Mouse (Mus musculus): ENCODE results near the gene Itga2b.

The Itga2b gene

DNA sequence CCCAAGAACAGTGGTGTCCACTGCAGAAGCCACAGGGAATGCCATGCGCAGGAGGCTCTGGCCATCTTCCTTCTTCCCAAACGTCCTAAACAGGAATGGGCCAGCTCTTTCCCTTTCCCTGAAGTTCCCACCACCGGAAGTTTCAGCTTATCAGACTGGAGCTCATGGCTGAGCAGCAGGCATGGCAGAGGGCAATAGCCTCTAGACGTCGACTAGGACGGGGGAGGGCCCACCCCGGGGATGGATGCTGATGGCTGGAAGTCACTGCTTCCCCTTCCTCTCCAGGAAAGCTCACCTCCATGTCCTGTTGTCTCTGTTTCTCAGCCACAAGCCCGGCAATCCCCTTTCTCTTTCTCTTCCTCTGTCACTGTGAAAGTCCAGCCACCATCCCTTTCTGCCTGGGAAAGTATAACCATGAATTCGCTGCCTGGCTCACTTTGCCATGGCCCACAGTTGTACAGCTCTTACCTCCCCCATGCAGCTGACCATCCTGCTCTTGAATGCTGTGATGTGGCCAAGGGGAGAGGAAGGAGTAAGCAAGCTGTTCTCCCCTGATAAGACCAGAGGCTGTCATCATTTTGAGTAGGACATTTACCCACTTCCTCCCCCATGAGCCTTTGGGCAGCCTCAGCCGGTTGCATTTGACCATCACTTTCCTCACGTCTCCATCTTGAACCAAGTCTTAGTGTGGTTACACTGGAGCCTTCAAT lies at the start of gene Itga2b:
Gene Itga2b (minus strand): TSS at position 475 of the 710 bp plus-strand sequence.
- DNase-seq (ENCODE audit: low read depth, low spot score) = no peak

DNA sequence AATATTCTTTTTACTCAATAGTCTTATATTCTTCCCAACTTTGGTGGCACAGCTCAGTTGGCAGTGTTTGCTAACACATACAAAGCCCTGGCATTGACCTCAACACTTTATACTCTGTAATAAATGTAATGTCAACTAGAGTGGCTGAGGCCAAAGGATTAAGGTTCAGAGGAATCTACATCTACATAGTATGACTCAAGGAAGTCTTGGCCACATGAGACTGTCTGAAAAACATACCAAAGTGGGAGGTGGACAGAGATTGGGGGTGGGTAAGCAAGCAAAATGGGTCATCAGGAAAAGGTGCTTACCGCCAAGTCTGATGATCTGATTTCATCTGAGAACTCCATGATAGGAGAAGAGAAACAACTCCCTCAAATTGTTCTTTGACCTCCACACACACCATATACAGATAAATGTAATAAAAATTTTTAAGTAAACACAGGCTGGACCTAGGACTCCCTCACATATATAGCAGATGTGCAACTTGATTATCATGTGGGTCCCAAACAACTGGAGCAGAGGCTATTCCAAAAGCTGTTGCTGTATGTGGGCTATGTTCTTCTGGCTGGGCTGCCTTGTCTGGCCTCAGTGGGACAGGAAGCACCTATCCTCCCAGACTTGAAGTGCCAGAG lies 45.0 kb upstream of the Itga2b start:
- no peak for DNase-seq (ENCODE audit: low read depth, low spot score)

DNA sequence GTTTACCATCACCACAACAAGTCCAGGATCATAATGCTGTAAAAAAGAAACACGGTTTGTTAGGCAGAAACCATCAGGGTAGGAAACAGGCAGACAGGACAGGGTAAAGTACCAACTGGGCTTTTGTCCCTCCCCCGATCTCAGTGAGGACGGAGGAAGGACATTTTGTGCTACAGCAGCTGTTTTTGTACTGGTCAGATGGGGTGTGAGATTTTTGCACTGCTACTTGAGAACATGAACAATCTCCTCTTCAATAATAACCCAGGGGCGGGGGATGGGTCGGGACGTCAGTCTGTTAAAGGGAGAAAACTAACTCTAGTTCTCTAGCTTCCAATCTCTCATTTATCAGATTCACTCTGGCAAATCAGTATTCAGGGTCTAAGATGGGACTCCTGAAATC lies 40.3 kb upstream of the Itga2b start:
- no peak for DNase-seq (ENCODE audit: low read depth, low spot score)

DNA sequence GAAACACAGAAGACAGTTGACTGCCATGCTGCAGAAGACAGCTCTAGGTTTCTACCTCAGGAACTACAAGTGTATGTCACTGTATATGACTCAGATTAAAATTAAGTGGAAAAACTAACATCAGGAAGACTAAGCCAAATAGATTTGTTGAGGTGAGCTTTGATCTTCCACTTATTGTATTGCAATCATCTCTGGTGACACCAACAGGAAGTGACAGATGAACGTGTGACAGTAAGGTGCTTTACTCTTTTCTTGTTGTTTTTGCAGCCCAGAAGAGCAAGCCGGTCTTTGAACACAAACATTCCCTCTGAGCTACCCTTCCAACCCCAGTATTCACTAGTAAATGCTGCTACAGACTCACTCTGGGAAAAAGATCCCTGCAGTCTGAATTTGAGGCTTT lies 26.8 kb upstream of the Itga2b start:
- peak; percentile 67 for DNase-seq (ENCODE audit: low read depth, low spot score)

DNA sequence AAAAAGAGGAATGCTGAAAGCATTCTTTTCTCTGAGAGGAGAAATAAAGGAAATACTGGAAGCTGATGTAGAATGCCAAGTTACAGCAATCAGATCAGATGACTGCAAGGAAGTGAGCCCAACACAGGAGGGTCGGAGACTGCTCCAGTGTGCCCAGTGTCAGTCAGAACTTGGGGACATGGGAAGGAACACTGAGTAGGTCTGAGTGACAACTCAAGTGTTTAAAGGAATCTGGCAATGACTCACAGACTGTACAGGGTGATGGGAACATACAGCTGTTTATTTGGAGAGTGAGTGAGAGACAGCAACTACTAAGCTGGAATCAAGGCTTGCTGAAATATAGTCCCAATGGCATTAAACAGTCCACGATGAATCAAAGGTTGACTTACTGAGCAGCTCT lies 26.3 kb upstream of the Itga2b start:
- DNase-seq (ENCODE audit: low read depth, low spot score) = no peak

DNA sequence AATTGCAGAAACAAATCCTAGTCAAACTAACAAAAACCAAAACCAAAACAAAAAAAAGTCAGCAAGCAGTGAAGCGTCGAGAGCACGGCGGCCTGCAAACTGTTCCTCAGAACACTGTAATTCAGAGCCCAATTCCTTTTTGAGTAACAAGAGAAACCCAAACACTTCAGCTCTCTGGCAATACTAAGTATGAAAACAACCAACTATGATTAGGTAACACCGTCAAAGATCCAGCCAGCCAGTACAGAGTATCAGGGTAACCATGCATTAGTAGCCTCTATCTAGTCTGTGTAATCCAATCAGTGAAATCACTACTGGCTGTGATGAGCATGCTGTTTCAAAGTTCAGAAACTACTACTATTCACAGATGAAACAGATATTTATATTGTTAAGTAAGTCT lies 25.8 kb upstream of the Itga2b start:
- DNase-seq (ENCODE audit: low read depth, low spot score) = no peak

DNA sequence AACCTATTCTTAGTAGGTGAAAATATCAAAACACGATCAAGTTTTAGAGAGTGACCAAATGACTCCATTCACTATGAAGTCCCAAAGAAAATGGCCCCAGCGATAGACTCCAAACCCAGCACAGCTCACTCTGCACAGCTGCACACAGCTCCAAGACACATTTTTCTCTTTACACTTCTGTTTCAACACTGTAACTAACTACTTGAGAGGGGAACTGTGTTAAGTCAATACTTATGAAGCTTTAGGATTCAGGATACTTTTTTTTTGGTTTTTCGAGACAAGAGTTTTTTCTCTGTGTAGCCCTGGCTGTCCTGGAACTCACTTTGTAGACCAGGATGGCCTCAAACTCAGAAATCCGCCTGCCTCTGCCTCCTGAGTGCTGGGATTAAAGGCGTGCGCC lies 25.2 kb upstream of the Itga2b start:
- no peak for DNase-seq (ENCODE audit: low read depth, low spot score)

DNA sequence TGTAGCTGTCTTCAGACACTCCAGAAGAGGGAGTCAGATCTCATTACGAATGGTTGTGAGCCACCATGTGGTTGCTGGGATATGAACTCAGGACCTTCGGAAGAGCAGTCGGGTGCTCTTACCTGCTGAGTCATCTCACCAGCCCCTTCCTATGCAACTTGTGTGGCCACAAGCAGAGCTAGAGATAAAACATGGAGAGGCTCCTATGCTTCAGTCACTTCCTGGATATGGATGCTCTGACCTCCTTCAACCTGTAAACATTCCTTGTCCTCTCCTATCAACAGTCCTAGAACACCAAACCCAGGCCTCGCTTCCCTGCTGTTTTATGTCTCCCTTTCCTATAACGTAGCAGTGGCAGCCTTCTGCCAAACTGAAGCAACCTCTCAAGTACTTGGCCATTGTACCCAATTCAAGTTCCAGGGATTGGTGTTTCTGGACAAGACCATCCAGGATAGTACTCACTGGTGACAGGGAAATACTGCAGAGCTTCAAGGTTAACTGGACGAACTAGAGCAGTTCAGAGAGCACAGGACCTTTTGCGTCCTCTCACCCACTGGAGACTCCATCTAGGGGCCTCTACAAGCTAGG lies 24.2 kb upstream of the Itga2b start:
- DNase-seq (ENCODE audit: low read depth, low spot score) = no peak

DNA sequence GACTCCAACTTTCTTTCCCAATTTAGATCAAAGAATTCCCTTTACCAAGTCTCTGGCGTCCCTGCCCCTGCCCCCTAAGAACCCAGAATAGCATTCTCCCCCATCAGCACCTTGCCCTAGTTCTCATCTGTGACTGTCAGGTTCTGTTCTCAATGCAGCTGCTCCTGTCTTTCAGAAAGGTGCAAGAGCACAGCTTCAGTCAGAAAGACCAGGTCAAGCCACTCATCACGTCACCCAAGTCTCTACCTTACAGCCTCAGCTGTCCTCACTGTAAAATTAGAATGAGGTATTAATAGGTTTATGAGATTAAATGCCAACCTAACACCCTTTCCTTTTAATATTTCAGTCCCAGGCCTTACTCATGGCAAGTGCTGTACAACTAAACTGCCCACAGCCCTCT lies 23.3 kb upstream of the Itga2b start:
- DNase-seq (ENCODE audit: low read depth, low spot score) = no peak

DNA sequence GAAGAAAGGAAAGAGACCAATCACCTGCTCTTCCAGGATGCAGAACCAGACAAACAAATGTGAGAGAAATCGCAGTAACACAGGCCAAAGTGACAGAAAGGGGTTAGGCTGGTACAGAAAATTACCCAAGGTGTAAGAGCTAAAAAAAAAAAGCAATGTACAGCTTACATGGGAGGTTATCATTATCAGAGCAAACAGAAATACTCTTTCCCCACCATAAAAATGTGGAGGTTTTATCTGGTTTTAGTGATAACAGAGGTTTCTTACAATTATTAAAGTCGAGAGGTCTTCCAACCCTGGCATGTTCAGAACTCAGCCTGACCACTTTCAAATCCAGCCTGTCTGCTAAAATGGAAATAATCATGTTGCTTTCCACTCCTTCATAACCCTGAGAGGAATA lies 18.0 kb upstream of the Itga2b start:
- DNase-seq (ENCODE audit: low read depth, low spot score) = no peak

DNA sequence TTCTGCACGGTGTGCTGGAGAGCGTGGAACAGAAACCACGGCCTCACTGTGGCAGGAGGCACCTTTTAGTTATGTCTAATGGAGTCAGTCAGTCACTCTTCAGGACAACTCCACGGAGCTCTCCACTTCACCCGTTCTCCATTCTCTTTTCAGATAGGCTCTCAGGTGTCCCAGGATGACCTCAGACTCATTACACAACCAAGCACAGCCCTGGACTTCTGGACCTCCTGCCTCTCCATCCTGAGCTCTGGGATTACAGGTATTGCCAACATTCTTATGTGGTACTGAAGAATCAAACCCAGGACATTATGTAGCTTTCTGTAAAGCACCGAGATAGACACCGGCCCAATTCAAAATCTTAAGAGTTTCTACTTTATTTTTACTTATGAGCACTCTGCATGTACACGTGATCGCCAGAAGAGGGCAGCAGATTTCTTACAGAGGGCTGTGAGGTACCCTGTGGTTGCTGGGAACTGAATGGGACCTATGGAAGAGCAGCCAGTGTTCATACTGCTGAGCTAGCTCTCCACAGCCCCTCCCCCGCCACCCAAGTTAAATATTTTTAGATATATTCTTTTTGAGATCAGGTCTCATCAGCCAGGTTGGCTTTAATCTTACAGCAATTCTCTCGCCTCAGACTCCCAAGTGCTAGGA lies 16.9 kb upstream of the Itga2b start:
- DNase-seq (ENCODE audit: low read depth, low spot score) = peak; percentile 64

DNA sequence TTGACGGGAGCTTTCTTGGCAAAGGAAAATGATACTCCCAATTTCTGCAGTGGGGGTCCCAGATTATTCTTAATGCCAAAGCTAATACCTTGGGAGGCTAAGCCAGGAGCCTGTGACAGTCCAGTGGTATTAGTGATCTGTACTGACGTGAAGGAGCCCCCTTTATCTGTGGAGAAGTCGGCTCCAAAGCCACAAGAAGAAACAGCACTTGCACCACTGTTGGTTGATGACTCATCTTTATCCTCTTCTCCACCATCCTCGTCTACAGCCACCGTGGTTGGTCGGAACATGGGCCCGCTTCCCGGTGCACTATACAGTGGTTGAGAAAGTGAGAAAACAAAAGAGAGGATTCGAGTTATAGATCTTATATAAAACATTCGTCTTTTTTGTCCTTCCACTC lies 11.9 kb upstream of the Itga2b start:
- DNase-seq (ENCODE audit: low read depth, low spot score) = no peak

DNA sequence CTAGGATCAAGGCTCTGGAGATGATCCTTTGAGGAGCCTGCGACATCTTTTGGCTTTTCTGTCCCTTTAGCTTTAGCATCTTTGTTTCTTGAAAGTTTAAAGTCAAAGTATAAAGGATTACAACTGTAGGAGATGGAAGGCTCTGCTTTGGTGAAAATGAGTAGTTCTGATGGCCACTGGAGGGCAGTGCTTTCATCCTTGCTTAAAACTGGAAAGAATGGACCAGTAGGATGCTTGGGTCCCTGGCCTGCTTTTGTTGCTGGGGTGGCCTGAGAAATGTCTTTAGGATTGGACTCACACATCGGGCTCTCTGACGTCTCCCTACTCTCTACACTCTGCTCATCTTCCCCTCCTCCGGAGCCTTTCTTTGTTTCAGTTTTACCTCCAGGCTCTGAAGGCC lies 11.0 kb upstream of the Itga2b start:
- DNase-seq (ENCODE audit: low read depth, low spot score) = no peak

DNA sequence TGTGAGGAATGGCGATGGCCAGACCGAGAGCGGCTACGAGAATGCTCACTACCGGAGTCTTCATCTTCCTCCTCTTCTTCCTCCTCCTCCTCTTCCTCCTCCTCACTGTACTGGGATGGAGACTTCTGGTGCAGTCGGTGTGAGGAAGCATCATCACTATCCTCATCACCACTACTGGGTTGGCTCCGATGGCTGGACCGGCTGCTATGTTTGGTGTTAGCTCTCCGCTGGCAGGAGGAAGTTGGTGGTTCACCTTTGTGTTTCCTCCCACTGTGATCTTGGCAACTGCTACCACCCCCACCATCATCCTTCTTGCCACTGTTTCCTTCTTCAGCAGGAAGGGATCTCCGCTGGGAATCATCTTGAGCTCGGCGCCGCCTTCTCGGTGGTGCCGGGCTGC lies 10.2 kb upstream of the Itga2b start:
- DNase-seq (ENCODE audit: low read depth, low spot score) = no peak

DNA sequence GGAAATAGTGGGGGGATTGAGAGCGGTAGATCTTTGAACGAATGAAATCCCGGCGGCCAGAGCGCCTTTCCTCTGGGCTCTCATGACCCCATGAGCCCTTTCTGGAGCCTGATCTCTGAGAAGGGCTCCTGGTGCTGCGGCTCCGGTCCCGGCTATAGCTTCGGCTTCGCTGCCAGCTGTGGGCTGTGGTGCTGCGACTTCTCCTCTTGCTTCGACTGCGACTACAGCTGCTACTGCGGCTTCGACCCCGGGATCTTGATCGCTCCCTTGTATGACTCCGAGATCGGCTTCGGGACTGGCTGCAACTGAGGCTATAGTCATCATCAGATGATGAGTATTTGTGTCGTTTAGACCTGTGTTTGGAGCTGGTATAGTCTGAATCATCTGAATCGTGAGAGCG lies 9.7 kb upstream of the Itga2b start:
- no peak for DNase-seq (ENCODE audit: low read depth, low spot score)

DNA sequence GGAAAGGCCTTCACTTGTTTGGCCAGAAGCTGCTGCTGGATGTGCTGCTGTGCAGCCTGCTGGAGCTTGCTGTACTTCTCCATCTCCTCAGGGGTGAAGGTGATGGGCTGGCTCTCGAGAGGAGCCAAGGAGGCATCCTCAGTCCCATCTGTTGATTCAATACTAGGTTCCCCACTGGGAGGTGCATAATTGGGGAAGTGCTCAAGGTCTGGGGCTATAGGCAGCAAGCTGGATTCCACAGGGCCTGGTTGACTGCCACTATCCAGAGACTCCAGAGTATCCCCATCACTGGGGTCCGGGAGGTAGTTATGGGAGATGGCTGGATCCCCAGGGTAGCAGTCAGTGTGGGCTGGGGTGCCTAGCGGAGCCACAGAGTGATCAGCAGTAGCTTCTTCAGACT lies 8.7 kb upstream of the Itga2b start:
- DNase-seq (ENCODE audit: low read depth, low spot score) = no peak

DNA sequence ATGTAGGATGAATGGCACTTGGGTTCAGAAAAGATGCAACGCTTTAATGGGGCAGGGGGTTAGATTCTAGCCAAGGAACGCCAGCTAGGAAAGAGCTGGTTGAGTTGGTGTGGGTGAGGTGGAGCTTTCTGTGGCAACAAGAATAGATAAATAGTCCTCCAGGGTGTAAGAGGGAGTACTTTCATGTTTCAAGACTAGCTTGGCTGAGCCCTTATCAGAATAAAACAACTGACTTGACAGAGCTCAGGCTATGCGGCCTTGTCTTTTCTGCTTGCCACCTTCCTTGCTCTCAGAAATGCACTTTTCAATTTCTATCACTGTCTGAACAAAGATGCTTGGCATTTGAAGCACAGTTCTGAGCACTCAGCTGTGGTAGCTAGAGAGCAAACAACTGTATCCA lies 5.1 kb upstream of the Itga2b start:
- DNase-seq (ENCODE audit: low read depth, low spot score) = no peak

DNA sequence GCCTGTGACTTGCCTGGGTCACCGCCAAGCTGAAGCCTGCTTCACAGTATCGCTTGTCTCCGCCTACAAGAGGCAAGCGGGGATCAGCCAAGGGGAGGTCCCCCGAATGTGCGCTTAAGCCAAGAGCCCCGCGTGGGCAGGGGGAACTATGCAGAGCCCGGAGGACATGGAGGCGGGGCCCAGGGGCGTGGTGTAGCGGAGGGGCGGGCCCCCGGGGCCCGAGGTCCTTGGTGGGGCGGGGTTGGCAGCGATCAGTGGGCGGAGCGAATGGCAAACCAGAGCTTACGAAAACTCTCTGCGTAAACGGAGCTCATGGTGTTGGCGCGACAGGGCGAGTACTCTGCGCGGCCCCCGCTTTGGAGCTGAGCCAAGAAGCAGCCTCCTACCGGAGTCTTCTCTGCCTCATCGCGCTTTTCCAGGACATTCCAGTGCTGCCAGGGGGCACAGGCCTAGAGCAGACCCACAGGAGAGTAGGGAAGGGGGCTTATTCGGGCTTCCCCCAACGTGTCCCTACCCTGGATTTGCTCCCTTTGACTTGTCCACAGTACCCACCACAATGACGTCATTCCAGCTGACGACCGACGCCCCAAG lies 2.8 kb downstream of the Itga2b start:
- peak; percentile 92 for DNase-seq (ENCODE audit: low read depth, low spot score)

DNA sequence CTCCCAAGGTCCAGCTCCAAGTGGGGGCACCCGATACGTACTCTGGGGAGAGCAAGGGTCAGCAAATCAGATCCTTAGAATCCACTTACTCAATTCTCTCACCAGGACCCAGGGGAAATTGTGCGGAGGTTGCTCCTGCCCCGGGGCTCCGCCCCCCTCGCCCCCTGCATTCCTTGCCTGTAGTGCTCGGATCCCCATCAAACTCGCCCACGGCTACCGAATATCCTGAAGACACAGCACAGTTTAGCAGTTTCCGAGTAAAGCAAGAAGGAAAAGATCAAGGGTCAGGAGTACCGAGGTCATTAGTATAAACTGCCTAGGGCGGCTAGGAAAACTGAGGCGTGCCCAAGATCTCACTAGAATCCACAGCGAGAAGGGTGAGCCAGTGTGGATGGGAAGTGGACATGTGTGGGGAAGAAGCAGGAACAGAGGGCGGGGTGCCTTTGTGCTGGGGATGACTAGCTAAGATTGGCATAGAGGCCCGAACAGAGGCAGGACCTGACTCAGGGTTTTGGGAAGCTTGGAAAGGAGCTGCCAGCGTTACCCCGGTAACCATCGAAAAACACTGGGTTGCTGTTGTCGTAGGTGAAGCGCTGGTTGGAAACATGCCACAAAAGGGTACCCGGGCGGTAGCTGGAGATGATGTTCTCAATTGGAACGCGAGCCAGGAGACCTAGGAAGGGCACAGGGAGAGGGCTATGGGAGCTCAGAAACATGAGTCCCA lies 4.0 kb downstream of the Itga2b start:
- no peak for DNase-seq (ENCODE audit: low read depth, low spot score)

DNA sequence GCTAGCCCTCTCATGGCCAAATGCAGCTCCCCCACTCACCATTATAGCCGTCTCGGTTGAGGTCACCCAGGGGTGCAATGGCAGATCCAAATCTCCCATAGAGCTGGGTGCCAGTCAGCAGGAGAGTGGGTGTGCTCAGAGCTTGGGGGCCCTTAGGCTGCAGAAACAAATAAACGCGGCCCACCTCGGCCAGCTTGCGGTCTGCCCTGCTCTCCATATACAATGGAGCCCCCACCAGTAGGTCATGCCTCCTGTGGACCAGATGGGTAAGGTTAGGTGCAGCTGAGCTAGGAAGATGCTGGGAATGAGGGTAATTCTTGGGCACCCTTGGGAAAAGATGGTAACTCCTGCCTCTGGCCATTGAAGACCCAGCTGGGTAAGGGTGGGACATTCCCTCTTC lies 5.0 kb downstream of the Itga2b start:
- no peak for DNase-seq (ENCODE audit: low read depth, low spot score)

DNA sequence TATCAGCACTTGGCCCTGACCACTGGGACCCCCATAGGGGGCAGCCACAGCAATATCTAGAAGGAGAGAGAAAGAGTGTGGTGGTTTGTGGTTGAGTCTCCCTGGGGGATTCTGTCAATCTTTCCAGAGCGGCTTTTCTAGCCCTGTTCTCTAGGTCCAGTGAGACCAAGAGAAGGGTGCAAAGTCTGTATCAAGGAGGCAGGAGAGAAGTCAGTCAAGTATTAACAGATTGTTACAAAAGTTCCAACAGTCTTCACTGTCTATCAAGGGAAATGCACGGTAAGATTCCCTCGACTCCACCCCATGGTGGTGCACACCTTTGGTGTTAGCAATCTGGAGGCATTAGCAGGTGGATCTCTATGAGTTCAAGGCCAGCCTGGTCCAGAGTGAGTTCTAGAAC lies 8.2 kb downstream of the Itga2b start:
- no peak for DNase-seq (ENCODE audit: low read depth, low spot score)

DNA sequence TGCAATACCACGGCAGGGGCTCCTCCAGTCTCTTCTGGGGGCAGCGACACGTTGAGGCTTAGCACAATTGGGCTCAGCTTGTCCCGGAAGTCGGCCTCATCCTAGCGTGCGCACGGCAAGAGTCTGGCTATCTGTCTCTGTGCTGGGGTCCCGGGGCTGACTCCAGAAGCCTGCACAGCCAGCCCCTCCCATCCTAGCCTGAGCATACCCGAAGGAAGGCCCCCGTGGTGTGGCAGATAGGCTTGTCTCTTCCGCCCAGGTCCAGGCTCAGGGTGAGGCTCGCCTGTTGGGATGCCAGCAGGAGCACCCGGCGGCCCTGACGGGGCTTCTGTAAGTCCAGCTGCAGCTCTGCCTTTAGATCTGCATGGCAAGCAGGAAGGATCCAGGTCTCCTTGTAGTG lies 9.4 kb downstream of the Itga2b start:
- DNase-seq (ENCODE audit: low read depth, low spot score) = no peak

All from CD4-positive helper T cell, adult 2 months (primary cell).